ENCODE assay signal across 17 mouse cellular contexts in the genomic region with DNA sequence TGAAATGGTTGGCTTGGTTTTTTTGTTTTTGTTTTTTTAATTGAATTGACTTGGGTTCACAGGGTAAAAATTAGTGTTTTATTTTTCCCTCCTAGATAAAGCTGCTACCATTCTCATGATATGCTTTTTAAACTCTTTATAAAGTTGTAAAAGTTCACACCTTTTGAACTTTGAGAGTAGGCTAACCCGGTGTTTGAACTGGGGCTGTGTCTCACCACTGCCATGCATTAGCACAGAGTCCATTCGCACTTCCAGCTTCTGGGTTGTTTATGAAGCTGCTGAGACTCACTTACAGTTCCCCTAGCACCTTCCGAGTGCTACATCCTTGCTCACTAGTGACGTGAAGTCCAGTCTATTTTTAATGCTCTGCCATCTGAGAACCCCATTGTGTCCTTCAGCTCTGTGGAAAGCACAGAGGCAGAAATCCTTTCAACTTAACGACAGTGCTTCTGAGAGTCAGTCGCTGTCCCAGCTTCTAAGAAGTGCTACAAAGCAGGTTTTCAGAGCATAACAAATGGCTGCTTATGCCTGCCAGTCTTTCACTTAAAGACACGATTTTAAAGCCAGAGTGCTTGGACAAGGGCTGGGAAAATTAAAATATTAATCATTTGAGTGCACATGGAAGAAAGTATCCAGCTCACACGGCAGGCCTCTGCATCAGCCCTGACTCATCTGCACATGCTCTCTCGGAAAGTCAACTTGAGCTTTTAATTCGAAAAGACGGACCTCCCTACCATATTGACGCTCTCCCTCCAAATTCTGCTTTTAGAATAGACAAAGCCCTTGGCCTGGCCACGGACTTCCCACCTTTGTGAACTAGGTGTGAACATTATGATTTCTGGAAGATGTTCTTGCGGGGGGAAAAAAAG. TPM values are rescaled to one million over a fixed set of nuclear protein-coding genes. Genes with fewer than 3 reads are reported as not detected.
DNase-seq lines count a peak whose midpoint lies in the region; ATAC-seq and TF ChIP-seq lines count a peak whose summit lies in the region.
"Had no signal": no experiment of that assay in that cellular context is flagged by ENCODE, and none has a peak within 500 bp of the region (broad histone marks: within the 10 kb centered on the region; RNA-seq: fewer than 3 reads in every experiment).

No protein-coding gene starts in this region.

- H3K27ac ChIP-seq in heart, embryonic 11.5 days (ENCODE audit: low read depth, low read length) = peak overlapping the region; percentile 46; the same call in 1 of the 2 replicates
- 0 out of 2 replicates have a peak overlapping the region, but pooled peaks have one; percentile 6 for H3K27ac ChIP-seq in lung, embryonic 14.5 days (ENCODE audit: low read depth)
- H3K27ac ChIP-seq in lung, postnatal 0 days (ENCODE audit: low read length) = no peak overlapping the region
- H3K27ac ChIP-seq in cerebellum, adult 2 months (ENCODE audit: insufficient read depth, low read length) = no peak overlapping the region
- H3K27ac ChIP-seq: forebrain, embryonic 10.5 days; lung, embryonic 15.5 days; stomach, postnatal 0 days had no signal

- no peaks in the 10 kb centered on the region for H3K9me3 ChIP-seq in heart, embryonic 11.5 days (replicated peaks; ENCODE audit: control insufficient read depth, low read length)
- no peaks in the 10 kb centered on the region for H3K9me3 ChIP-seq in lung, embryonic 14.5 days (ENCODE audit: low read depth, low read length)
- no peaks in the 10 kb centered on the region for H3K9me3 ChIP-seq in lung, postnatal 0 days (ENCODE audit: low read length)
- H3K9me3 ChIP-seq: forebrain, embryonic 10.5 days; intestine, embryonic 15.5 days; lung, embryonic 15.5 days had no signal

- no peak overlapping the region; the same call in 1 of the 2 replicates for H3K4me2 ChIP-seq in heart, embryonic 11.5 days
- H3K4me2 ChIP-seq in lung, embryonic 14.5 days = no peak overlapping the region
- H3K4me2 ChIP-seq in lung, postnatal 0 days (replicated peaks; ENCODE audit: low read depth, low read length) = no peak overlapping the region
- H3K4me2 ChIP-seq: liver, embryonic 11.5 days; lung, embryonic 15.5 days had no signal

- no peak overlapping the region for H3K4me3 ChIP-seq in heart, embryonic 11.5 days (ENCODE audit: low read depth, low read length)
- no peak overlapping the region for H3K4me3 ChIP-seq in lung, embryonic 14.5 days (ENCODE audit: low read depth, low read length)
- H3K4me3 ChIP-seq in lung, postnatal 0 days (ENCODE audit: low read depth, low read length) = no peak overlapping the region
- no peak overlapping the region for H3K4me3 ChIP-seq in cerebellum, adult 2 months (replicated peaks; ENCODE audit: insufficient read depth, low read depth, low read length)
- H3K4me3 ChIP-seq: forebrain, embryonic 10.5 days; intestine, embryonic 15.5 days; lung, embryonic 15.5 days had no signal

- H3K27me3 ChIP-seq in heart, embryonic 11.5 days (ENCODE audit: control insufficient read depth, insufficient read depth, low read length) = no peaks in the 10 kb centered on the region
- H3K27me3 ChIP-seq in lung, embryonic 14.5 days (ENCODE audit: insufficient read depth, low read length) = no peaks in the 10 kb centered on the region
- no peaks in the 10 kb centered on the region for H3K27me3 ChIP-seq in lung, postnatal 0 days (replicated peaks; ENCODE audit: insufficient read depth, low read length)
- H3K27me3 ChIP-seq in cerebellum, adult 2 months (ENCODE audit: control insufficient read depth, insufficient read depth, low read length) = no peaks in the 10 kb centered on the region
- H3K27me3 ChIP-seq: intestine, embryonic 15.5 days; lung, embryonic 15.5 days had no signal

- DNase-seq in heart, postnatal 14 days = no peak
- DNase-seq in lung, embryonic 14.5 days = peak; percentile 8
- no peak for DNase-seq in lung, postnatal 0 days (ENCODE audit: low spot score)
- peak; percentile 54 for DNase-seq in large intestine, adult 2 months (ENCODE audit: low read depth, low spot score)
- peak; percentile 28 for DNase-seq in retina, postnatal 1 day
- no peak for DNase-seq in cerebellum, adult 2 months
- DNase-seq: adrenal gland, adult 8-10 months; cerebellum, adult 9-11 months; right cerebral cortex, postnatal 14 days; thymus, postnatal 14 days had no signal

- H3K4me1 ChIP-seq in heart, embryonic 11.5 days (ENCODE audit: control insufficient read depth, insufficient read depth, low read length) = no peaks in the 10 kb centered on the region; the same call in 1 of the 2 replicates
- no peaks in the 10 kb centered on the region; the same call in 1 of the 2 replicates for H3K4me1 ChIP-seq in lung, embryonic 14.5 days (ENCODE audit: insufficient read depth)
- H3K4me1 ChIP-seq in lung, postnatal 0 days (ENCODE audit: insufficient read depth, low read depth, low read length) = no peaks in the 10 kb centered on the region
- H3K4me1 ChIP-seq in cerebellum, adult 2 months (ENCODE audit: control insufficient read depth, insufficient read depth, low read length) = no peaks in the 10 kb centered on the region

- intact Hi-C loops in heart, postnatal 14 days (cut with DNase I) = no loop called here

- H3K9ac ChIP-seq in heart, embryonic 11.5 days (ENCODE audit: low read depth, low read length) = no peak overlapping the region
- no peak overlapping the region for H3K9ac ChIP-seq in lung, embryonic 14.5 days
- no peak overlapping the region for H3K9ac ChIP-seq in lung, postnatal 0 days (replicated peaks; ENCODE audit: low read depth)
- H3K9ac ChIP-seq: intestine, embryonic 15.5 days; lung, embryonic 15.5 days had no signal

- ATAC-seq in heart, embryonic 11.5 days (replicated peaks; ENCODE audit: insufficient number of reproducible peaks, low FRiP score, low TSS enrichment) = no peak
- no peak for ATAC-seq in lung, embryonic 14.5 days (ENCODE audit: insufficient read depth)
- no peak; the same call in 1 of the 2 replicates for ATAC-seq in lung, postnatal 0 days
- ATAC-seq in erythroblast, adult 5-6 weeks (replicated peaks; ENCODE audit: low FRiP score, poor library complexity, severe bottlenecking) = no peak

- WGBS in heart, embryonic 11.5 days (ENCODE audit: insufficient replicate concordance) = 51% methylated on average over 14 of the region's 14 CpGs
- 54% methylated on average over 14 of the region's 14 CpGs for WGBS in lung, embryonic 14.5 days
- 61% methylated on average over 14 of the region's 14 CpGs for WGBS in lung, postnatal 0 days
- WGBS in large intestine, adult 2 months = 68% methylated on average over 14 of the region's 14 CpGs
- 63% methylated on average over 14 of the region's 14 CpGs for WGBS in cerebellum, adult 2 months

- TF ChIP-seq POLR2A in cerebellum, adult 2 months (IDR thresholded peaks at IDR 0.05; ENCODE audit: borderline replicate concordance, insufficient read depth, low read length) = no peak

- no peaks in the 10 kb centered on the region for H3K36me3 ChIP-seq in heart, embryonic 11.5 days (ENCODE audit: control insufficient read depth, insufficient read depth, low read length)
- no peaks in the 10 kb centered on the region for H3K36me3 ChIP-seq in lung, embryonic 14.5 days (ENCODE audit: insufficient read depth)
- no peaks in the 10 kb centered on the region for H3K36me3 ChIP-seq in lung, postnatal 0 days (ENCODE audit: insufficient read depth, low read length)
- H3K36me3 ChIP-seq: forebrain, embryonic 10.5 days; intestine, embryonic 15.5 days; lung, embryonic 15.5 days had no signal

- TF ChIP-seq CTCF in lung, embryonic 14.5 days (IDR thresholded peaks at IDR 0.05; ENCODE audit: low read depth) = no peak
- TF ChIP-seq CTCF in lung, postnatal 0 days (IDR thresholded peaks at IDR 0.05) = no peak
- TF ChIP-seq CTCF in cerebellum, adult 2 months (IDR thresholded peaks at IDR 0.05; ENCODE audit: borderline replicate concordance, insufficient read depth, low read depth, low read length) = no peak

- no peak for TF ChIP-seq EP300 in lung, postnatal 0 days (IDR thresholded peaks at IDR 0.05)

RNA-seq across cellular contexts. Expression of gene Tnfrsf11a, which starts 34.1 kb away (rescaled TPM):
- 0.08 and 0.16 TPM in 2 replicates for polyA plus RNA-seq in heart, embryonic 11.5 days (2014; fragmentation: Nextera tagmentation; extraction: Ambion mirVana)
- total RNA-seq in heart, postnatal 14 days (2021) = 1 to 10 TPM; 1.6 to 1.7 TPM
- polyA plus RNA-seq in lung, embryonic 14.5 days (2014; fragmentation: Nextera tagmentation; extraction: Ambion mirVana) = 2.1 and 2.4 TPM in 2 replicates
- polyA plus RNA-seq in lung, postnatal 0 days (2015; fragmentation: Nextera tagmentation; extraction: Ambion mirVana) = 1.9 and 2.2 TPM in 2 replicates
- polyA plus RNA-seq in large intestine, adult 2 months (2012; rRNA removed) = 23.4 and 30.6 TPM in 2 replicates
- 1.0 TPM in 1 of 2 replicates, not detected in the other for total RNA-seq in erythroblast, adult 5-6 weeks (2015; ENCODE audit: low replicate concordance)
- 0.34 and 0.84 TPM in 2 replicates for total RNA-seq in erythroblast, adult 5-6 weeks (2017; ENCODE audit: low replicate concordance)
- 1.4 and 1.6 TPM in 2 replicates for polyA plus RNA-seq in cerebellum, adult 2 months (2012; rRNA removed)

Comparison
In these comparisons a context has a peak if more than half of its experiments do, and no peak if none do; other contexts are left out.
1. H3K27ac ChIP-seq: peak in heart, embryonic 11.5 days (single experiment) and lung, embryonic 14.5 days (single experiment); none in lung, postnatal 0 days (single experiment) and cerebellum, adult 2 months (single experiment).
2. DNase-seq: peak in lung, embryonic 14.5 days (single experiment), large intestine, adult 2 months (single experiment) and retina, postnatal 1 day (single experiment); none in heart, postnatal 14 days (0 of 2), lung, postnatal 0 days (single experiment) and cerebellum, adult 2 months (0 of 2).